ENCODE assay signal across 8 mouse cellular contexts in genomic region chr8:47676224-47676623, GRCm38 (mm10). TPM values are rescaled to one million over a fixed set of nuclear protein-coding genes. Genes with fewer than 3 reads are reported as not detected.
DNase-seq lines count a peak whose midpoint lies in the region; ATAC-seq and TF ChIP-seq lines count a peak whose summit lies in the region.

No protein-coding gene starts in this region.

- H3K4me3 ChIP-seq in ES-E14 (ENCODE audit: insufficient read depth in 1 of 2, low read depth in 1 of 2, low read length in 2 of 2, poor library complexity in 1 of 2, severe bottlenecking in 1 of 2), result peak overlapping the region; percentile 93 to 100
- H3K4me3 ChIP-seq in heart, embryonic 14.5 days (ENCODE audit: control insufficient read depth in 1 of 2, insufficient read depth in 1 of 2, low read depth in 1 of 2, low read length in 2 of 2), result peak overlapping the region; percentile 65 to 81
- peak overlapping the region; percentile 95 for H3K4me3 ChIP-seq in liver, embryonic 15.5 days (replicated peaks)

- no peaks in the 10 kb centered on the region for H3K27me3 ChIP-seq in heart, embryonic 14.5 days (ENCODE audit: control insufficient read depth, insufficient read depth, low read length)
- no peaks in the 10 kb centered on the region for H3K27me3 ChIP-seq in liver, embryonic 15.5 days

- no peaks in the 10 kb centered on the region for H3K9me3 ChIP-seq in ES-E14 (ENCODE audit: control insufficient read depth, insufficient read depth, low read depth, low read length)
- H3K9me3 ChIP-seq in heart, embryonic 14.5 days (ENCODE audit: control insufficient read depth, low read length), result no peaks in the 10 kb centered on the region
- H3K9me3 ChIP-seq in liver, embryonic 15.5 days (replicated peaks), result no peaks in the 10 kb centered on the region

- 0 out of 2 replicates have a peak, but pooled peaks have one; percentile 0 for ATAC-seq in frontal cortex, adult (ENCODE audit: low TSS enrichment)
- ATAC-seq in heart, embryonic 14.5 days (ENCODE audit: insufficient number of reproducible peaks, insufficient read depth, low FRiP score, low read depth), result no peak
- ATAC-seq in liver, embryonic 15.5 days (ENCODE audit: insufficient read depth), result no peak

- in situ Hi-C loops in ES-E14 (cut with MboI; ENCODE audit: low sequenced_read_pairs in 2 of 2, unreplicated experiment in 2 of 2), result no loop called here

- WGBS in heart, embryonic 14.5 days, result 3% methylated on average over 15 of the region's 15 CpGs
- 2% methylated on average over 15 of the region's 15 CpGs for WGBS in liver, embryonic 15.5 days (ENCODE audit: insufficient replicate concordance)

- H3K27ac ChIP-seq in ES-E14 (ENCODE audit: insufficient read depth, low read depth, low read length, poor library complexity, severe bottlenecking), result no peak overlapping the region; the same call in 1 of the 2 replicates
- H3K27ac ChIP-seq in heart, embryonic 14.5 days (replicated peaks in 1 of 2; ENCODE audit: control insufficient read depth in 1 of 2, insufficient read depth in 1 of 2, low read depth in 2 of 2, low read length in 2 of 2), result peak overlapping the region in 1 of 2 experiments; percentile 99; a peak in 2 of 4 replicates
- H3K27ac ChIP-seq in liver, embryonic 15.5 days (replicated peaks), result peak overlapping the region; percentile 96

- no peaks in the 10 kb centered on the region for H3K4me1 ChIP-seq in ES-E14 (ENCODE audit: control insufficient read depth in 2 of 2, insufficient read depth in 2 of 2, low read length in 2 of 2, poor library complexity in 1 of 2)
- peaks cover 0 to 13% of the 10 kb centered on the region in 2 experiments; a peak in 1 of 4 replicates for H3K4me1 ChIP-seq in heart, embryonic 14.5 days (ENCODE audit: control insufficient read depth in 2 of 2, insufficient read depth in 2 of 2, low read length in 2 of 2)
- peaks cover 23% of the 10 kb centered on the region for H3K4me1 ChIP-seq in liver, embryonic 15.5 days (replicated peaks)

- H3K4me2 ChIP-seq in heart, embryonic 14.5 days (ENCODE audit: low read length), result peak overlapping the region; percentile 87
- H3K4me2 ChIP-seq in liver, embryonic 15.5 days, result peak overlapping the region; percentile 92

- peak overlapping the region; percentile 94 for H3K9ac ChIP-seq in ES-E14 (ENCODE audit: insufficient read depth, low read depth, low read length, poor library complexity, severe bottlenecking)
- H3K9ac ChIP-seq in heart, embryonic 14.5 days (ENCODE audit: low read length), result peak overlapping the region; percentile 91
- peak overlapping the region; percentile 90 for H3K9ac ChIP-seq in liver, embryonic 15.5 days

- no peaks in the 10 kb centered on the region for H3K36me3 ChIP-seq in ES-E14 (ENCODE audit: control insufficient read depth, insufficient read depth, low read length, poor library complexity, severe bottlenecking)
- no peaks in the 10 kb centered on the region for H3K36me3 ChIP-seq in heart, embryonic 14.5 days (ENCODE audit: control insufficient read depth, insufficient read depth, low read length)
- H3K36me3 ChIP-seq in liver, embryonic 15.5 days (replicated peaks), result no peaks in the 10 kb centered on the region; the same call in 1 of the 2 replicates

- DNase-seq in frontal cortex, postnatal 10 days (ENCODE audit: low spot score in 2 of 2), result no peak
- DNase-seq in ES-E14 (ENCODE audit: low read depth, low spot score), result no peak
- no peak for DNase-seq in ovary, adult 18-20 months (ENCODE audit: low spot score)
- no peak for DNase-seq in gastrocnemius, adult 18-20 months (ENCODE audit: low spot score)
- DNase-seq in layer of hippocampus, postnatal 36 days, result no peak

TF ChIP-seq in ES-E14, 5 proteins besides CTCF, POLR2A, EP300 and RAD21:
- TF ChIP-seq CHD2 (IDR thresholded peaks at IDR 0.05; ENCODE audit: low read depth, low read length) (no peak), ZC3H11A (IDR thresholded peaks at IDR 0.05; ENCODE audit: borderline replicate concordance, low read depth, low read length) (no peak), HCFC1 (IDR thresholded peaks at IDR 0.05; ENCODE audit: borderline replicate concordance, insufficient read depth, low read length) (no peak), MAFK (IDR thresholded peaks at IDR 0.05; ENCODE audit: insufficient read depth, low read depth, low read length) (no peak), ZNF384 (IDR thresholded peaks at IDR 0.05; ENCODE audit: low read depth, low read length) (no peak)

RNA-seq across cellular contexts. Expression of gene Ing2, which starts 0.9 kb away (rescaled TPM):
- 10.9 and 12.2 TPM in 2 replicates for total RNA-seq in ES-E14 (2012; rRNA removed)
- 9.8 and 9.9 TPM in 2 replicates for polyA plus RNA-seq in heart, embryonic 14.5 days (2014; fragmentation: Nextera tagmentation; extraction: Ambion mirVana)
- polyA plus RNA-seq in liver, embryonic 15.5 days (2015; fragmentation: Nextera tagmentation; extraction: Ambion mirVana), result 6.3 and 7.1 TPM in 2 replicates
- 10 to 100 TPM; 17.9 to 18.6 TPM for total RNA-seq in gastrocnemius, adult 18-20 months (2021)
- 10 to 100 TPM; 33.5 to 37.0 TPM for total RNA-seq in layer of hippocampus, postnatal 36 days (2021)

RNA-seq across cellular contexts. Expression of gene Cdkn2aip, which starts 37.5 kb away (rescaled TPM):
- total RNA-seq in ES-E14 (2012; rRNA removed), result 14.9 TPM in 2 replicates
- polyA plus RNA-seq in heart, embryonic 14.5 days (2014; fragmentation: Nextera tagmentation; extraction: Ambion mirVana), result 15.6 and 15.8 TPM in 2 replicates
- polyA plus RNA-seq in liver, embryonic 15.5 days (2015; fragmentation: Nextera tagmentation; extraction: Ambion mirVana), result 12.8 and 13.4 TPM in 2 replicates
- 1 to 10 TPM; 5.0 to 5.7 TPM for total RNA-seq in gastrocnemius, adult 18-20 months (2021)
- 10 to 100 TPM; 16.6 to 17.3 TPM for total RNA-seq in layer of hippocampus, postnatal 36 days (2021)
